Mouse (Mus musculus) testis, adult 2 months (tissue): ENCODE results near the gene Hoxa2.

Source experiments
- CTCF ChIP-seq: fragments of 200-500 bp; IDR thresholded peaks from 2 replicates; pipeline ENCODE4 v1.5.1; 2012; ENCODE audit warnings: low read depth, mild to moderate bottlenecking, inconsistent platforms, low read length, moderate library complexity; ENCODE audit not compliant: control insufficient read depth, insufficient read depth, insufficient replicate concordance
- POLR2A ChIP-seq: fragments of 200-500 bp; IDR thresholded peaks from 2 replicates; pipeline ENCODE4 v1.6.1; 2012; ENCODE audit warnings: low read depth, mild to moderate bottlenecking, inconsistent platforms, low read length, moderate library complexity; ENCODE audit not compliant: control insufficient read depth

- TF ChIP-seq CTCF = no peak
- TF ChIP-seq POLR2A = no peak
Measured at GRCm38 (mm10) chr6:52163366-52164031, 1.1 kb downstream of the Hoxa2 start.
